Mouse (Mus musculus) heart, embryonic 12.5 days (tissue): Measurements from ENCODE around the gene Tspan5. TPM values are rescaled to one million over a fixed set of nuclear protein-coding genes. Genes with fewer than 3 reads are reported as not detected.

Source experiments
- ATAC-seq: fragments of 200-750 bp; cut with Nextera tagmentation; 2 replicates; pipeline ENCODE4 v1.8.0; 2017; ENCODE audit warnings: moderate TSS enrichment, moderate library complexity; ENCODE audit not compliant: insufficient number of reproducible peaks, low FRiP score
- H3K27ac ChIP-seq: fragments of 300-500 bp; sonication (generic); 2 replicates; pipeline ENCODE4 v1.5.1; 2016; ENCODE audit warnings: mild to moderate bottlenecking, moderate library complexity; ENCODE audit not compliant: poor library complexity, severe bottlenecking
- H3K27me3 ChIP-seq: fragments of 300-500 bp; sonication (generic); replicated peaks from 2 replicates; pipeline ENCODE4 v1.6.1; 2016; ENCODE audit warnings: mild to moderate bottlenecking, moderate library complexity
- H3K36me3 ChIP-seq: fragments of 300-500 bp; sonication (generic); 2 replicates; pipeline ENCODE4 v1.6.1; 2016; ENCODE audit warnings: mild to moderate bottlenecking, moderate library complexity
- H3K4me1 ChIP-seq: fragments of 300-500 bp; sonication (generic); replicated peaks from 2 replicates; pipeline ENCODE4 v1.6.1; 2016; ENCODE audit warnings: mild to moderate bottlenecking
- H3K4me2 ChIP-seq: fragments of 300-500 bp; sonication (generic); 2 replicates; pipeline ENCODE4 v1.6.1; 2016; ENCODE audit warnings: mild to moderate bottlenecking, moderate library complexity
- H3K4me3 ChIP-seq: fragments of 300-500 bp; sonication (generic); 2 replicates; pipeline ENCODE4 v1.5.1; 2016; ENCODE audit warnings: mild to moderate bottlenecking
- H3K9ac ChIP-seq: fragments of 300-500 bp; sonication (generic); 2 replicates; pipeline ENCODE4 v1.6.1; 2016; ENCODE audit warnings: mild to moderate bottlenecking, moderate library complexity
- H3K9me3 ChIP-seq: fragments of 300-500 bp; sonication (generic); replicated peaks from 2 replicates; pipeline ENCODE4 v1.6.1; 2016; ENCODE audit warnings: mild to moderate bottlenecking, moderate library complexity
- WGBS: fragments of 180-500 bp; shearing (Covaris S2); methylation state at CpG from one replicate; pipeline ENCODE4 v1.1.7; 2016; 5-methylcytosine and 5-hydroxymethylcytosine counted together
- polyA plus RNA-seq: library from polyadenylated mRNA; unstranded; fragments of >200 nt; fragmentation: Nextera tagmentation; extraction: Ambion mirVana; gene quantifications from 2 replicates; pipeline ENCODE4 v1.2.1, GENCODE M21; 2016

The Tspan5 gene
- polyA plus RNA-seq, 1 experiment from 2014 or later = 18.9 TPM

DNA sequence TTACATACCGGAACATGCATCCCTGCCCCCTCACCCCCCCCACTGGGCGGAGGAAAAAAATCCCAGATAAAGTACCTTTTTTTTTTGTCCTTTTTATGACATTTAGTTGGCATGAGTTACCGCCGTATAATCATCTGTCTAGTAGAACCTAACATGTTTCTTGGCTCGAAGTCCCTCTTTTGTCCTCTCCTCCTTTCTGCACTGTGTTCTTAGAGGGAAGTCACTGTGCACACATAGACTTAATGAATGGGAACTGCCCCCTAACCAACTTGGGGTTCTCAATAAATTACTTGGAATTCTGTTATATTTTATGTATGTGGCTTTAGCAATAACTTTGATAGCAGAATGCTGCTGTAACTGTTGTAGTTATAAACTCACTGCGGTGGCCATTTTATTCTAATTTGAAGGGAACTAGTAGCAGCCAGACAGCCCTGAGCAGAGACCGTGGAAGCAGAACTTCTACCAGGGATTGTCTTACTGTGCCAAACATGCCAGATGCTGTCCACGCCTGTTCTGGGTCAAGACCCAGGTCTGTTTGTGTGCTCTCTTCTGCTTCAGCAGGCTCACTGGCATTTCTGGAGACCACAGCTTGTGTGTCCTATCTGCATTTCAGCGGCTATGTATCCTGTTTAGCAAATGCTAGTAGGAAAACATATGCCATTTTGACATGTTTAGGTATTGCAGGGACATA lies 91.0 kb downstream of the Tspan5 start:
- H3K4me3 ChIP-seq = no peak overlapping the region
- no peak overlapping the region for H3K9ac ChIP-seq
- no peaks in the 10 kb centered on the region for H3K9me3 ChIP-seq
- no peak overlapping the region for H3K27ac ChIP-seq
- WGBS = 82% methylated on average over 9 of the region's 9 CpGs
- H3K4me2 ChIP-seq = no peak overlapping the region
- no peaks in the 10 kb centered on the region for H3K27me3 ChIP-seq
- no peak for ATAC-seq
- H3K4me1 ChIP-seq = no peaks in the 10 kb centered on the region
- no peaks in the 10 kb centered on the region for H3K36me3 ChIP-seq

DNA sequence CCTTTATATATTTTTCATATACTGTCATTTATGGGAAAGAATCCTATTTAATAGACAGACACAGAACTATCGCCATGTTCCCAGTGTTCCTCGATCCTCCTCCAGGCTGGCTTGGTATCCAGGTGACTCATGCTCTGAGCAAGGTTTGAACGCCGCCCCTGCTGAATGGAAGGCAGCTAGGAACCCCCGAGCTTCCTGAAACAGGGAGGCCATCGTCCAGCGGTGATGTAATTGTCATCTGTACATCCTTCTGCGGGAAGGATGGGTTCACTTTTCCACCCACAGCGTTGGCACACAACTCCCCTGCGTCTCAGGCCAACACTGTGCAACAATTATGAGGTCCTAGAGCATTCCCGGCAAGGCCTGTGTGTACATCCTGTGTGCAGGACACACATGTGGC lies 92.2 kb downstream of the Tspan5 start:
- H3K9me3 ChIP-seq = no peaks in the 10 kb centered on the region
- H3K27ac ChIP-seq = no peak overlapping the region
- H3K9ac ChIP-seq = no peak overlapping the region
- H3K27me3 ChIP-seq = no peaks in the 10 kb centered on the region
- no peaks in the 10 kb centered on the region for H3K4me1 ChIP-seq
- 81% methylated on average over 11 of the region's 11 CpGs for WGBS
- no peak overlapping the region for H3K4me2 ChIP-seq
- H3K4me3 ChIP-seq = no peak overlapping the region
- ATAC-seq = no peak
- H3K36me3 ChIP-seq = no peaks in the 10 kb centered on the region

DNA sequence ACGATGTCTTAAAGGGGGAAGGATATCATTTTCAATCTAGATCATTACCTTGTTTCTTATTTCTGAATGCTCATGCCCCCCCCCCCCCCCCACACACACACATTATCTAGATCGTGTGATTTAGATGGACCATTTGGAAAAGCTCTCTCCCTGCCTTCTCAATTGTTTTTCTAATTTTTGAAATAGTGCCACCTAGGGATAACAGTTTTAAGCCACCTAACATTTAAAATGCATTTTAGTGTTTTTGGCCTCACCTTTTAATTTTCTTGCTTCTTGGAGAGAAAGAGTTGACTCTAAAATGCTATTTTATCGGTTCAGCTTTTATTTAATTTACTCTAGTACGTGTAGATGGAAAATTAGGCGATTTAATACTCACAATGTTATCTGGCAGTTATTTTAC lies 94.9 kb downstream of the Tspan5 start:
- Histone ChIP-seq H3K4me1 (no peaks in the 10 kb centered on the region), H3K9me3 (no peaks in the 10 kb centered on the region), H3K9ac (no peak overlapping the region), H3K36me3 (no peaks in the 10 kb centered on the region), H3K27ac (no peak overlapping the region), H3K4me3 (no peak overlapping the region), H3K4me2 (no peak overlapping the region), H3K27me3 (no peaks in the 10 kb centered on the region)
- 69% methylated on average over 5 of the region's 5 CpGs for WGBS
- no peak for ATAC-seq

DNA sequence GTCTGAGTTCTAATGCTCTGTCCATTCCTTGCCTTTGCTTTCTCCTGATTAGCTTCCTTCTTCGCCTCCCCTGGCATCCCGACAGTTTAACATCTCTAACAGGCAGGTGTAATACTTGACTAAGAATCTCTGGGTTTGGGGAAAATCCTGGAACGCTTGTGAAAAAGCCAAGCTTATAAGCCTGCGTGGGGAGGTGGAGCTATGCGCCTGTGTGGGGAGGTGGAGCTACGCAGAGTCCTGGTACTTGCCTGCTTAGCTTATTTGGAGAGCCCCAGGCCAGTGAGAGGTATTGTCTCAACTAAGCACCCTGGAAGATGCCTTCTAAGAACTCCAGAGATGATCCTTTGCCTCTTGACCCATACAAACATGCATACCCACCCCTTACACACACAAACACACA lies 95.7 kb downstream of the Tspan5 start:
- no peak overlapping the region for H3K9ac ChIP-seq
- H3K4me3 ChIP-seq = no peak overlapping the region
- no peaks in the 10 kb centered on the region for H3K27me3 ChIP-seq
- ATAC-seq = no peak
- no peaks in the 10 kb centered on the region for H3K36me3 ChIP-seq
- H3K27ac ChIP-seq = no peak overlapping the region
- no peaks in the 10 kb centered on the region for H3K4me1 ChIP-seq
- 84% methylated on average over 6 of the region's 6 CpGs for WGBS
- no peak overlapping the region for H3K4me2 ChIP-seq
- H3K9me3 ChIP-seq = no peaks in the 10 kb centered on the region

DNA sequence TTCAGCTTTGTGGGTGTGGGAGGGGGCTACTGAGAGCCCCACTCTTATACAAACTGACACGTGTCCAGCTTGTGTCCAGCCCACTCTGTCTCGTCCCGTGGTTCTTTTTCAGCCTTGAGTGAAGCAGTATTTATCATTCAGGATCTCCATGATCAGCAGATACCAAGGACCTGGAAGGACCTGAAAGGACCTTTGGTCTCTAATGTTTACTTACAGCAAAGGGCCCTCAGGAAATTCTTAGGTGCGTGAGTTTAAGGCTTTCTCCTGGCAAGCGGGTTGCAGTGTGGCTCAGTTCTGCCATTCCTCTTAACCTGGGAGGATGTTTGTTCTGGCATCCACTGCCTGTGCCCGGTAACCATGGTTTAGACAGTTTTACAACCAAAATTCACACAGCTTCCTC lies 97.7 kb downstream of the Tspan5 start:
- H3K27me3 ChIP-seq = no peaks in the 10 kb centered on the region
- no peaks in the 10 kb centered on the region for H3K4me1 ChIP-seq
- ATAC-seq = no peak
- no peak overlapping the region for H3K27ac ChIP-seq
- no peak overlapping the region for H3K4me3 ChIP-seq
- no peak overlapping the region for H3K4me2 ChIP-seq
- no peaks in the 10 kb centered on the region for H3K9me3 ChIP-seq
- no peaks in the 10 kb centered on the region for H3K36me3 ChIP-seq
- no peak overlapping the region for H3K9ac ChIP-seq
- 77% methylated on average over 6 of the region's 6 CpGs for WGBS

DNA sequence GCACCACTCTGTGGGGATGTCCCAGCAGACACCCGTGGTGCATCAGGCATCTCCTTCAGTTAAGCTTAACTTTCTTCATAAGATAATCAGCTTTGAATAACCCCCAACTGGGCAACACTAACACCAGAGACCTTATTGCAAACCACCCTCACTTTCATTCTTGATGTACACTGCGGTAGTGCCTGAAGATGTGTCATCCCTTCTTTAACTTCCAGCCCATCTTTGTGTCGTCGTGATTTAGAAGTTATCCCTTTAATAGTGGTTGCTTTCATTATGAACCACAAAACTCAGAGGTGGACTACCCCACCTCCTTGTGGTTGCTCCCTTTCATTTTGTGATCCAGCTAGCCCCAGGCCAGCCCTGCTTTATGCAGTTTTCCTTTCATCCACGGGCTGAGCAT lies 99.3 kb downstream of the Tspan5 start:
- Histone ChIP-seq H3K27ac (no peak overlapping the region), H3K27me3 (no peaks in the 10 kb centered on the region), H3K9me3 (no peaks in the 10 kb centered on the region), H3K36me3 (no peaks in the 10 kb centered on the region), H3K4me2 (no peak overlapping the region), H3K4me3 (no peak overlapping the region), H3K9ac (no peak overlapping the region), H3K4me1 (no peaks in the 10 kb centered on the region)
- 73% methylated on average over 5 of the region's 5 CpGs for WGBS
- no peak for ATAC-seq

DNA sequence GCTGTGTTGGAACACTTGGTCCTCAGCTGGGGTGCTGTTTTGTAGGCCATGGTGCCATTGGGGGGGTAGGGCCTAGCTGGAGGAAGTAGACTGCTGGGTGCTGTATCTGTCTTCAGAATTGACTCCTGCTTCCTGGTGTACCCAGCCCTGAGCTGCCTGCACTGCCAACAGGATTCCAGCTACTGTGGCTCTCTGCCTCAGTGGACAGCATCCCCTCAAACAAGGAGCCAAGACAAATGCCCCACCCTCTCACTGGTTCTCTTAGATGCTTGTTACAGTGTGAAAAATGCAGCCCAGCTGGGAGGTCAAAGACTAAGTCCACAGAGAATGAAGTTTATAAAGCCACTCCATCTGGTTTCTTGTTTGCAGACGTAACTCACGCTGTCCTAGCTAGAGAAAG lies 101.2 kb downstream of the Tspan5 start:
- H3K9me3 ChIP-seq = no peaks in the 10 kb centered on the region
- H3K4me2 ChIP-seq = no peak overlapping the region
- 89% methylated on average over 2 of the region's 2 CpGs for WGBS
- ATAC-seq = no peak
- no peak overlapping the region for H3K4me3 ChIP-seq
- no peaks in the 10 kb centered on the region for H3K36me3 ChIP-seq
- no peak overlapping the region for H3K9ac ChIP-seq
- no peaks in the 10 kb centered on the region for H3K27me3 ChIP-seq
- no peaks in the 10 kb centered on the region for H3K4me1 ChIP-seq
- no peak overlapping the region for H3K27ac ChIP-seq

DNA sequence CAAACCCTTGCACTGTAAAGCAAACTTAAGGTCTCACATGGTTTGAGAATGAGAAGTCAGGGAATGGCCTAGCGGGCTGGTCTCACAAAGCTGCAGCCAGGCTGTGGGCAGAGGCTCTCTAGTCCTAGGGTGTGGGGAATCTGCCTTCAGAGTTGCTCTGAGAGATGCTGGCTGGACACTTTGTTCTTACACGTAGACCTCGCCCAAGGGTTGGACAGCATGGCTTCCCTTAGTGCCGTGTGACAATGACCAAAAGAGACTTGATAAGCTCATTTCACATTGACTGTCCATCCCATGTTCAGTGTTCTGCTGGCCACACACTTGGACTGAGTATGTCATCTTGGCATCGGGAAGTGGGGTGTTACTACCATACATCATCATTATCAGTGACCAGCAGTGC lies 101.6 kb downstream of the Tspan5 start:
- no peak overlapping the region for H3K4me2 ChIP-seq
- H3K27ac ChIP-seq = no peak overlapping the region
- no peaks in the 10 kb centered on the region for H3K9me3 ChIP-seq
- WGBS = 93% methylated on average over 5 of the region's 5 CpGs
- no peak overlapping the region for H3K4me3 ChIP-seq
- ATAC-seq = no peak
- H3K27me3 ChIP-seq = no peaks in the 10 kb centered on the region
- no peak overlapping the region for H3K9ac ChIP-seq
- no peaks in the 10 kb centered on the region for H3K4me1 ChIP-seq
- no peaks in the 10 kb centered on the region for H3K36me3 ChIP-seq

DNA sequence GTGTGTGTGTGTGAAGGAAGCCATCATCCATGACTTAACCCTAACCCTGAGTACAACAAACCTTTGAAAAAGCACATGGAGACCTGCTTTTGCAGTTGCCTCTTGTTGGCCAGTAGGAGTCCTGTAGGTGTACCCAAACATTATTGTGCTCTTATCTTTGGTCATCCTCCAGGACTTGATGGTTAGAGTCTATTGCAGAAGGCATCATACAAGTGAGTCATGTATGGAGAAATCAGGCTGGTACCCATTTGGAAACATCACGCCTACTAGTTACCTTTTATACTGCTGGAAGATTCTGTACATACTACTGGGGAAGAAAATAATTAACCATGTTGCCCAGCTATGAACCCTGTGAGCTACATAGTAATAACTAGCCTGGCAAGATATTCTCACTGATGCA lies 103.8 kb downstream of the Tspan5 start:
- Histone ChIP-seq H3K9ac (no peak overlapping the region), H3K9me3 (no peaks in the 10 kb centered on the region), H3K27me3 (no peaks in the 10 kb centered on the region), H3K4me2 (no peak overlapping the region), H3K27ac (no peak overlapping the region), H3K4me1 (no peaks in the 10 kb centered on the region), H3K4me3 (no peak overlapping the region), H3K36me3 (no peaks in the 10 kb centered on the region)
- WGBS = 76% methylated on average over 1 of the region's 1 CpGs
- no peak for ATAC-seq

DNA sequence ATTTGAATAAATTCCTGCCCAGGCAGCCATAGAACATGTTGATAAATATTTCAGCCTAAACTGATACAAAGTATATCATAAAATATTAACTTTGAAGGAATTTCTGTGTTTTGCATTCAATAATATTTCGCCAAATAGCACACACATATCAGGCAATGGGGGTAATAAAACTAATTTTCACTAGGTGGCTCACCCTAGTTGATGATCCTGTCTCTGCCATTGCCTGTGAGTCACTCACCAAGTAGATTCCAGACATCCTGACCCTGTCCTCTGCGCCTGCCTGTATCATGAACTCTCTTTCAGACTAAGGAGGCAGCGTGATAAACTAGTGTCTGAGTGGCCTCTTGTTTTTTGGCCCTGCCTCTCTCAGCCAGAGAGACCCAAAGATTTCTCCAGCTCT lies 105.8 kb downstream of the Tspan5 start:
- no peak overlapping the region for H3K4me3 ChIP-seq
- 49% methylated on average over 3 of the region's 3 CpGs for WGBS
- no peak for ATAC-seq
- H3K27ac ChIP-seq = no peak overlapping the region
- peaks cover 4% of the 10 kb centered on the region; the same call in 1 of the 2 replicates for H3K4me1 ChIP-seq
- no peaks in the 10 kb centered on the region for H3K9me3 ChIP-seq
- H3K4me2 ChIP-seq = no peak overlapping the region
- H3K9ac ChIP-seq = no peak overlapping the region
- H3K27me3 ChIP-seq = no peaks in the 10 kb centered on the region
- no peaks in the 10 kb centered on the region for H3K36me3 ChIP-seq

DNA sequence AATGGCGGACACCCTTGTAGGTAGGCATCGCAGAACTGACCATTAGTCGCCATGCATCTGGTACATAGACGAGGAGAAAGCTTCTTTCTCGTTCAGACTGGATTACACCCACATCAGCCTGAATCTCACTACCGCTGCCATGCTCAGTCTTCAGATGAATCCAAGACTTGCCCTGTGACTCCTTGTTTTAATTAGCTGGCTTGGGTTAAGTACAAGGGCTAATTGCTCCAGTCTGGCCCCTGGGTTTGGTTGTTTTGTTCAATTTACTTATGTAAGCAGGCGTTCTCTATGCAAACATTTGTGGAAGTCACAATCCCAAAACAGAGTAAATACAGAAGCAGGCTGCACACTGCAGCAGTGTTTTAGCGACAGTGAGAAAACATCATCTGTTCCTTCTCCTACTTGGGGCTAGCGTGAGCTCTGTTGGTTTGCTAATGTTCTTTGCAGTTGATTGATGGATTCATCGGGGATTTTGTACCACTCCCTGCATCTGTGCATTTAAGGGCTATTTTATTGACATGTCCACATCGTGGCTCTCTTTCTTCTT lies 107.8 kb downstream of the Tspan5 start:
- no peaks in the 10 kb centered on the region for H3K27me3 ChIP-seq
- no peak overlapping the region for H3K9ac ChIP-seq
- 73% methylated on average over 11 of the region's 11 CpGs for WGBS
- no peak overlapping the region for H3K27ac ChIP-seq
- no peaks in the 10 kb centered on the region for H3K36me3 ChIP-seq
- no peak overlapping the region for H3K4me2 ChIP-seq
- H3K9me3 ChIP-seq = no peaks in the 10 kb centered on the region
- no peak overlapping the region for H3K4me3 ChIP-seq
- H3K4me1 ChIP-seq = peaks cover 4% of the 10 kb centered on the region; the same call in 1 of the 2 replicates
- no peak for ATAC-seq

DNA sequence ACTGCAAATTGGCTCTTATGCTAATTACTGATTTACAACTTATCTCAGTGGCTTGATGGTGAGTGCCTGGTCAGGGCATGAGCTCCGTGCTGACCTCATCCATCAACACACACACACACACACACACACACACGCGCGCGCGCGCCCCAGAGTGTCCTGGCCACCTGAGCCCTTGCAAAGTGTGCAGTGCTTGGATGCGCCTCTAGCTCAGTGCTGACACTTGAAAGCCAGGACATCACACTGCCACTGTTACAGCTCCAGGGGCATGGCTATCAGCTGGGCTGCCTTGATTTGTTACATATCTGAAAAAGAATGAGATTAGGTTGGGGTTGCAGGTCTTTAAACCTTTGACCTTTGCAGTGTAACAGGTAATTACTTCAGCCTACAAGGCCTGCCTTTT lies 109.9 kb downstream of the Tspan5 start:
- Histone ChIP-seq H3K9me3 (no peaks in the 10 kb centered on the region), H3K4me1 (peaks cover 16% of the 10 kb centered on the region), H3K27me3 (no peaks in the 10 kb centered on the region), H3K4me3 (no peak overlapping the region), H3K9ac (no peak overlapping the region), H3K36me3 (no peaks in the 10 kb centered on the region), H3K4me2 (no peak overlapping the region), H3K27ac (no peak overlapping the region)
- no peak for ATAC-seq
- WGBS = 75% methylated on average over 8 of the region's 8 CpGs
